Mouse (Mus musculus): ENCODE results near the gene Zfp672. TPM values are rescaled to one million over a fixed set of nuclear protein-coding genes. Genes with fewer than 3 reads are reported as not detected.
"Not testable (repeated sequence)": the region's sequence is repeated elsewhere in the genome, so short reads cannot be mapped to it uniquely, and the experiment has no call there.

The Zfp672 gene
- polyA plus RNA-seq, 1 experiment from 2014 or later = 32.3 TPM

GRCm38 (mm10) chr11:58305299-58305698, 24.8 kb downstream of the Zfp672 start:
- H3K27me3 ChIP-seq; ATAC-seq (ENCODE audit: insufficient number of reproducible peaks, insufficient read depth, low FRiP score, low TSS enrichment, low read depth); H3K9me3 ChIP-seq; H3K27ac ChIP-seq; H3K4me2 ChIP-seq; H3K4me3 ChIP-seq (replicated peaks); H3K9ac ChIP-seq (replicated peaks); H3K36me3 ChIP-seq: not testable (repeated sequence)
- WGBS = 88% methylated on average over 8 of the region's 8 CpGs
- peaks cover 17% of the 10 kb centered on the region for H3K4me1 ChIP-seq (replicated peaks)

GRCm38 (mm10) chr11:58303594-58303993, 26.5 kb downstream of the Zfp672 start:
- peak overlapping the region; percentile 55 for H3K4me2 ChIP-seq
- ATAC-seq (ENCODE audit: insufficient number of reproducible peaks, insufficient read depth, low FRiP score, low TSS enrichment, low read depth) = no peak
- no peaks in the 10 kb centered on the region for H3K36me3 ChIP-seq
- no peaks in the 10 kb centered on the region for H3K9me3 ChIP-seq
- H3K27me3 ChIP-seq = no peaks in the 10 kb centered on the region
- 30% methylated on average over 7 of the region's 7 CpGs for WGBS
- peak overlapping the region; percentile 19 for H3K4me3 ChIP-seq (replicated peaks)
- H3K9ac ChIP-seq (replicated peaks) = no peak overlapping the region
- no peak overlapping the region; the same call in 1 of the 2 replicates for H3K27ac ChIP-seq
- H3K4me1 ChIP-seq (replicated peaks) = peaks cover 17% of the 10 kb centered on the region

- Histone ChIP-seq H3K4me1 (replicated peaks) (peaks cover 13% of the 10 kb centered on the region), H3K4me2 (peak overlapping the region; percentile 55), H3K9ac (replicated peaks) (peak overlapping the region; percentile 56), H3K4me3 (replicated peaks) (peak overlapping the region; percentile 56), H3K9me3 (no peaks in the 10 kb centered on the region), H3K36me3 (no peaks in the 10 kb centered on the region), H3K27me3 (no peaks in the 10 kb centered on the region), H3K27ac (peak overlapping the region; percentile 91)
- WGBS = 1% methylated on average over 26 of the region's 26 CpGs
- ATAC-seq (ENCODE audit: insufficient number of reproducible peaks, insufficient read depth, low FRiP score, low TSS enrichment, low read depth) = peak; percentile 57; the same call in 1 of the 2 replicates
These were observed 27.2 kb downstream of the Zfp672 start for GRCm38 (mm10) chr11:58302774-58303445.

GRCm38 (mm10) chr11:58301837-58302754, 28.0 kb downstream of the Zfp672 start:
- H3K4me2 ChIP-seq = peak overlapping the region; percentile 55
- no peaks in the 10 kb centered on the region for H3K9me3 ChIP-seq
- peak overlapping the region; percentile 56 for H3K9ac ChIP-seq (replicated peaks)
- H3K36me3 ChIP-seq = no peaks in the 10 kb centered on the region
- peak overlapping the region; percentile 91 for H3K27ac ChIP-seq
- peaks cover 5% of the 10 kb centered on the region for H3K4me1 ChIP-seq (replicated peaks)
- under 1% methylated on average over 36 of the region's 36 CpGs for whole genome bisulfite sequencing
- peak; percentile 89 for ATAC-seq (ENCODE audit: insufficient number of reproducible peaks, insufficient read depth, low FRiP score, low TSS enrichment, low read depth)
- no peaks in the 10 kb centered on the region for H3K27me3 ChIP-seq
- H3K4me3 ChIP-seq (replicated peaks) = peak overlapping the region; percentile 56

GRCm38 (mm10) chr11:58301057-58301456, 29.1 kb downstream of the Zfp672 start:
- Histone ChIP-seq H3K36me3 (no peaks in the 10 kb centered on the region), H3K4me1 (replicated peaks) (peaks cover 5% of the 10 kb centered on the region), H3K4me3 (replicated peaks) (peak overlapping the region; percentile 56), H3K27ac (no peak overlapping the region), H3K9ac (replicated peaks) (no peak overlapping the region), H3K27me3 (no peaks in the 10 kb centered on the region), H3K4me2 (peak overlapping the region; percentile 55), H3K9me3 (no peaks in the 10 kb centered on the region)
- ATAC-seq (ENCODE audit: insufficient number of reproducible peaks, insufficient read depth, low FRiP score, low TSS enrichment, low read depth) = no peak
- WGBS = 10% methylated on average over 13 of the region's 13 CpGs

GRCm38 (mm10) chr11:58297396-58297795, 32.7 kb downstream of the Zfp672 start:
- no peak overlapping the region for H3K4me3 ChIP-seq (replicated peaks)
- 84% methylated on average over 6 of the region's 6 CpGs for WGBS
- H3K9me3 ChIP-seq = no peaks in the 10 kb centered on the region
- no peaks in the 10 kb centered on the region for H3K36me3 ChIP-seq
- H3K4me2 ChIP-seq = no peak overlapping the region
- H3K9ac ChIP-seq (replicated peaks) = no peak overlapping the region
- no peak overlapping the region for H3K27ac ChIP-seq
- no peaks in the 10 kb centered on the region for H3K27me3 ChIP-seq
- ATAC-seq (ENCODE audit: insufficient number of reproducible peaks, insufficient read depth, low FRiP score, low TSS enrichment, low read depth) = no peak
- H3K4me1 ChIP-seq (replicated peaks) = no peaks in the 10 kb centered on the region; the same call in 1 of the 2 replicates

- no peaks in the 10 kb centered on the region for H3K4me1 ChIP-seq (replicated peaks)
- H3K9ac ChIP-seq (replicated peaks) = no peak overlapping the region
- no peaks in the 10 kb centered on the region; the same call in 1 of the 2 replicates for H3K27me3 ChIP-seq
- H3K9me3 ChIP-seq = no peaks in the 10 kb centered on the region
- ATAC-seq (ENCODE audit: insufficient number of reproducible peaks, insufficient read depth, low FRiP score, low TSS enrichment, low read depth) = no peak
- H3K36me3 ChIP-seq = no peaks in the 10 kb centered on the region
- H3K4me2 ChIP-seq = no peak overlapping the region
- 52% methylated on average over 4 of the region's 4 CpGs for WGBS
- no peak overlapping the region for H3K27ac ChIP-seq
- no peak overlapping the region for H3K4me3 ChIP-seq (replicated peaks)
These were observed 37.3 kb downstream of the Zfp672 start for GRCm38 (mm10) chr11:58292791-58293190.

GRCm38 (mm10) chr11:58290812-58291211, 39.3 kb downstream of the Zfp672 start:
- no peak for ATAC-seq (ENCODE audit: insufficient number of reproducible peaks, insufficient read depth, low FRiP score, low TSS enrichment, low read depth)
- Histone ChIP-seq H3K4me2 (no peak overlapping the region), H3K4me3 (replicated peaks) (no peak overlapping the region), H3K9me3 (no peaks in the 10 kb centered on the region), H3K9ac (replicated peaks) (no peak overlapping the region), H3K36me3 (no peaks in the 10 kb centered on the region), H3K4me1 (replicated peaks) (no peaks in the 10 kb centered on the region), H3K27ac (no peak overlapping the region), H3K27me3 (no peaks in the 10 kb centered on the region; the same call in 1 of the 2 replicates)
- WGBS = 81% methylated on average over 4 of the region's 4 CpGs

GRCm38 (mm10) chr11:58289992-58290682, 40.0 kb downstream of the Zfp672 start:
- WGBS = 76% methylated on average over 9 of the region's 9 CpGs
- no peaks in the 10 kb centered on the region for H3K36me3 ChIP-seq
- no peak overlapping the region for H3K4me3 ChIP-seq (replicated peaks)
- no peak overlapping the region for H3K9ac ChIP-seq (replicated peaks)
- ATAC-seq (ENCODE audit: insufficient number of reproducible peaks, insufficient read depth, low FRiP score, low TSS enrichment, low read depth) = no peak
- no peak overlapping the region for H3K27ac ChIP-seq
- H3K27me3 ChIP-seq = no peaks in the 10 kb centered on the region; the same call in 1 of the 2 replicates
- H3K4me2 ChIP-seq = no peak overlapping the region
- no peaks in the 10 kb centered on the region for H3K9me3 ChIP-seq
- no peaks in the 10 kb centered on the region for H3K4me1 ChIP-seq (replicated peaks)

GRCm38 (mm10) chr11:58282518-58282917, 47.6 kb downstream of the Zfp672 start:
- no peak overlapping the region for H3K4me3 ChIP-seq (replicated peaks)
- no peaks in the 10 kb centered on the region for H3K4me1 ChIP-seq (replicated peaks)
- H3K27me3 ChIP-seq = peaks cover 5% of the 10 kb centered on the region
- H3K9me3 ChIP-seq = no peaks in the 10 kb centered on the region
- H3K36me3 ChIP-seq = no peaks in the 10 kb centered on the region
- no peak for ATAC-seq (ENCODE audit: insufficient number of reproducible peaks, insufficient read depth, low FRiP score, low TSS enrichment, low read depth)
- H3K9ac ChIP-seq (replicated peaks) = no peak overlapping the region
- H3K27ac ChIP-seq = no peak overlapping the region
- H3K4me2 ChIP-seq = no peak overlapping the region
- WGBS = 79% methylated on average over 5 of the region's 5 CpGs

GRCm38 (mm10) chr11:58281970-58282496, 48.1 kb downstream of the Zfp672 start:
- Histone ChIP-seq H3K36me3 (no peaks in the 10 kb centered on the region), H3K4me1 (replicated peaks) (no peaks in the 10 kb centered on the region), H3K9me3 (no peaks in the 10 kb centered on the region), H3K9ac (replicated peaks) (no peak overlapping the region), H3K4me2 (no peak overlapping the region), H3K4me3 (replicated peaks) (no peak overlapping the region), H3K27me3 (peaks cover 5% of the 10 kb centered on the region), H3K27ac (no peak overlapping the region)
- 89% methylated on average over 13 of the region's 13 CpGs for WGBS
- no peak for ATAC-seq (ENCODE audit: insufficient number of reproducible peaks, insufficient read depth, low FRiP score, low TSS enrichment, low read depth)
